Mouse (Mus musculus): Measurements from ENCODE around the gene D16Ertd472e.

GRCm38 (mm10) chr16:78617757-78618532 is 41.4 kb upstream of the D16Ertd472e start:
- TF ChIP-seq POLR2A (IDR thresholded peaks at IDR 0.05; ENCODE audit: control insufficient read depth, low read depth, low read length), result no peak
- TF ChIP-seq CTCF (IDR thresholded peaks at IDR 0.05; ENCODE audit: control insufficient read depth, insufficient read depth, insufficient replicate concordance, low read depth, low read length), result no peak
